Mouse (Mus musculus): ENCODE measurements around the gene Cd209c. TPM values are rescaled to one million over a fixed set of nuclear protein-coding genes. Genes with fewer than 3 reads are reported as not detected.

The Cd209c gene
- polyA plus RNA-seq (2014; fragmentation: Nextera tagmentation; extraction: Ambion mirVana) = 0.60 and 0.95 TPM in 2 replicates

DNA sequence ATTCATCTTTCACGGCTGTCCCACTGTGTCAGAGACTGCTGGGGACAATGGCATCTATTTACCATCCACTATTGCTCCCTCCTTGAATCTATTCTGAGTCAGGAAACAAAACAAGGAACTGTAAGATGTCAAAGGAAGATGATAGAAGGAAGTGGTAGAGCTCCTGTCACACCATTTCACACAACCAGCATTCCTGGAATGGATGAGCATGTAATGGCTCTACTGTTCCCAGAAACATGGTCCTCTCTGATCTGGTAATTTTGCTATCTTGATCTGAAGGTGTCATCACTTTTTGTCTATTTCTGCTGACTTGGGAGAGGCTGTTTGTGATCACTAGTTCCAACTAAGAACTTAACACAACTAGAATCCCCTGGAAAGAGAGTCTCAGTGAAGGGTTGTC, at the start of gene Cd209c:
TSS of gene Cd209c (minus strand) at position 101 of the 400 bp plus-strand sequence.
- H3K9me3 ChIP-seq (ENCODE audit: control insufficient read depth, low read depth, low read length) = no peaks in the 10 kb centered on the region
- no peak within 1 kb of the TSS for H3K4me2 ChIP-seq (replicated peaks; ENCODE audit: low read depth, low read length)
- H3K27ac ChIP-seq (ENCODE audit: low read length) = no peak within 1 kb of the TSS
- WGBS = 84% methylated on average over 1 of the region's 1 CpGs
- H3K9ac ChIP-seq (replicated peaks; ENCODE audit: low read depth, low read length) = no peak within 1 kb of the TSS
- no peaks in the 10 kb centered on the region for H3K4me1 ChIP-seq (ENCODE audit: control insufficient read depth, insufficient read depth, low read length)
- no peaks in the 10 kb centered on the region for H3K27me3 ChIP-seq (ENCODE audit: control insufficient read depth, insufficient read depth, low read length)
- no peak within 1 kb of the TSS for H3K4me3 ChIP-seq (ENCODE audit: low read depth, low read length)
- H3K36me3 ChIP-seq (ENCODE audit: control insufficient read depth, insufficient read depth, low read length) = no peaks in the 10 kb centered on the region
- ATAC-seq (ENCODE audit: insufficient number of reproducible peaks, insufficient read depth, low FRiP score, low read depth) = no peak

DNA sequence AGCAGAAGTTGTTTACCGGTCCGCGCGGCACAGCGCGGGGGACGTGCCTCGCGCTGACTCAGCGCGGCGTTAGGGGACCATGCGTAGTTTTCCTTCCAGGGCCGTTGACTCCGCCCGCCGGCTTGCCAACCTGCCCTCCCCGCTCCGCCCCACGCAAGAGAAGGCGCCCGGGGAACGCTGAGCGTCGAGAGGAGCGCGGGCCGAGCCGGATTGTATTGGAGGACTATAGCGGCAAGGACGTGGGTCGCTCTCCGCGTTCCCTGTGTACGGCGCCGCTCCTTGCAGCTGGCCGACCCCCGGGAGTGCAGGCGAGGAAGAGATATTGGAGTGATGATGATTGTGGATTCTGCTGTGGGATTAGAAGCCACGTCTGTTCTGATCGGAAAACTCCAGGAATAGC, 39.7 kb upstream of the Cd209c start:
- WGBS = 39% methylated on average over 42 of the region's 42 CpGs

DNA sequence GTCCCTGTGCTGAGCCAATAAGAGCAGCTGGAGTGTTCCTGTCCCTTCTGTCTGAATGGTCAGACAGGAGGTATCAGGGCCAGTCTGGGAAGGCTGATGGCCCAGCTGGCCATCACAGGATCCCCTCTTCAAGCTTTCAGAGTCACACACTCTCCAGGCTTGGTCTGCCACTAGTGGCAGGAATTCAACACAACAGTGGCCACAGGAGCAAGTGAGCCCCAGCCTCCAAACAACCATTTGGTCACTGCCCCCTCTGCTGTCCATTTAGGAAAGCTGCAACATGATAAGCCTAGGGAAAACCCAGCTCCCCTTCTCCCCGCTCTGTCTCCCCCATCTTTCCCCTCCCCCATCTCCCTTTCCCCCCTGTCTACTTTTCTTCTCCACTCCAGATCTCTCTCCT, 1.5 kb upstream of the Cd209c start:
- no peak overlapping the region for H3K9ac ChIP-seq (replicated peaks; ENCODE audit: low read depth, low read length)
- no peaks in the 10 kb centered on the region for H3K9me3 ChIP-seq (ENCODE audit: control insufficient read depth, low read depth, low read length)
- no peak overlapping the region for H3K27ac ChIP-seq (ENCODE audit: low read length)
- no peak overlapping the region for H3K4me2 ChIP-seq (replicated peaks; ENCODE audit: low read depth, low read length)
- no peak for ATAC-seq (ENCODE audit: insufficient number of reproducible peaks, insufficient read depth, low FRiP score, low read depth)
- H3K36me3 ChIP-seq (ENCODE audit: control insufficient read depth, insufficient read depth, low read length) = no peaks in the 10 kb centered on the region
- no peaks in the 10 kb centered on the region for H3K4me1 ChIP-seq (ENCODE audit: control insufficient read depth, insufficient read depth, low read length)
- H3K4me3 ChIP-seq (ENCODE audit: low read depth, low read length) = no peak overlapping the region
- WGBS = 80% methylated on average over 1 of the region's 1 CpGs
- H3K27me3 ChIP-seq (ENCODE audit: control insufficient read depth, insufficient read depth, low read length) = no peaks in the 10 kb centered on the region

More for the DNA sequence above, 39.7 kb upstream of the Cd209c start:
- Histone ChIP-seq H3K9me3 (ENCODE audit: control insufficient read depth, low read depth, low read length) (0 out of 2 replicates have a peak, but pooled peaks cover 4% of the 10 kb centered on the region), H3K27me3 (ENCODE audit: control insufficient read depth, insufficient read depth, low read length) (no peaks in the 10 kb centered on the region), H3K27ac (ENCODE audit: low read length) (no peak overlapping the region), H3K4me2 (replicated peaks; ENCODE audit: low read depth, low read length) (peak overlapping the region; percentile 37), H3K9ac (replicated peaks; ENCODE audit: low read depth, low read length) (no peak overlapping the region), H3K4me3 (ENCODE audit: low read depth, low read length) (no peak overlapping the region), H3K36me3 (ENCODE audit: control insufficient read depth, insufficient read depth, low read length) (no peaks in the 10 kb centered on the region), H3K4me1 (ENCODE audit: control insufficient read depth, insufficient read depth, low read length) (no peaks in the 10 kb centered on the region)
- no peak for ATAC-seq (ENCODE audit: insufficient number of reproducible peaks, insufficient read depth, low FRiP score, low read depth)

GRCm38 (mm10) chr8:3940023-3940422, 14.5 kb downstream of the Cd209c start:
- H3K27ac ChIP-seq (ENCODE audit: low read length) = no peak overlapping the region
- no peaks in the 10 kb centered on the region for H3K36me3 ChIP-seq (ENCODE audit: control insufficient read depth, insufficient read depth, low read length)
- no peak overlapping the region for H3K4me3 ChIP-seq (ENCODE audit: low read depth, low read length)
- no peak overlapping the region for H3K4me2 ChIP-seq (replicated peaks; ENCODE audit: low read depth, low read length)
- no peak overlapping the region for H3K9ac ChIP-seq (replicated peaks; ENCODE audit: low read depth, low read length)
- ATAC-seq (ENCODE audit: insufficient number of reproducible peaks, insufficient read depth, low FRiP score, low read depth) = no peak
- H3K27me3 ChIP-seq (ENCODE audit: control insufficient read depth, insufficient read depth, low read length) = no peaks in the 10 kb centered on the region
- no peaks in the 10 kb centered on the region for H3K9me3 ChIP-seq (ENCODE audit: control insufficient read depth, low read depth, low read length)
- no peaks in the 10 kb centered on the region for H3K4me1 ChIP-seq (ENCODE audit: control insufficient read depth, insufficient read depth, low read length)
- WGBS = 85% methylated on average over 3 of the region's 3 CpGs

DNA sequence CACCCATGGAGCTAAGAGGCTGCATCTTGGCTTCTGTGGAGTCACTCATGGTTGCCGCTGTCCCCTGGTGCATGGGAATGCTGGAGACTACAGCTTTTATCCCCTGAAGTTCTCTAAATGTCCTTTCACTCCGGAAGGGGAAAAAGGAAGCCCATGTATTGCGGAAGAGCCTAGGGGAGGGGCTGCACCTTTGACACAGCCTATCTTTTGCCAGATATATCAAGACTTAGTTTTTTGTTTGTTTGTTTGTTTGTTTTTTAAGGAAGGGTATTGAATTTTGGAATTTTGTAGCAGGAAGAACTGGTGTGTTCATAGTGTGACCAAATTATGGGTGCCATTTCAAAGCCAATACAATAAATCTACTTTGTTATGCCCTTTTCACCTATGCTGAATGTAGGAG, 27.8 kb downstream of the Cd209c start, which contains the start of gene Cd209b:
TSS of gene Cd209b (minus strand) at position 101 of the 400 bp plus-strand sequence.
- no peaks in the 10 kb centered on the region for H3K9me3 ChIP-seq (ENCODE audit: control insufficient read depth, low read depth, low read length)
- no peak for ATAC-seq (ENCODE audit: insufficient number of reproducible peaks, insufficient read depth, low FRiP score, low read depth)
- no peaks in the 10 kb centered on the region for H3K27me3 ChIP-seq (ENCODE audit: control insufficient read depth, insufficient read depth, low read length)
- no peaks in the 10 kb centered on the region for H3K36me3 ChIP-seq (ENCODE audit: control insufficient read depth, insufficient read depth, low read length)
- H3K27ac ChIP-seq (ENCODE audit: low read length) = no peak within 1 kb of the TSS
- no peaks in the 10 kb centered on the region for H3K4me1 ChIP-seq (ENCODE audit: control insufficient read depth, insufficient read depth, low read length)
- no peak within 1 kb of the TSS for H3K9ac ChIP-seq (replicated peaks; ENCODE audit: low read depth, low read length)
- H3K4me2 ChIP-seq (replicated peaks; ENCODE audit: low read depth, low read length) = no peak within 1 kb of the TSS
- H3K4me3 ChIP-seq (ENCODE audit: low read depth, low read length) = no peak within 1 kb of the TSS
- WGBS = 81% methylated on average over 3 of the region's 3 CpGs

Other genes starting within 250 kb of the Cd209c start
- not detected in 2 replicates for gene Clec4g, start 234.1 kb downstream of the Cd209c start, polyA plus RNA-seq (2014; fragmentation: Nextera tagmentation; extraction: Ambion mirVana)
- gene Cd209a, start 205.8 kb downstream of the Cd209c start, polyA plus RNA-seq (2014; fragmentation: Nextera tagmentation; extraction: Ambion mirVana) = not detected in 2 replicates
- gene Cd209e, start 100.4 kb downstream of the Cd209c start, polyA plus RNA-seq (2014; fragmentation: Nextera tagmentation; extraction: Ambion mirVana) = not detected in 2 replicates
- gene Cd209d, start 76.2 kb downstream of the Cd209c start, polyA plus RNA-seq (2014; fragmentation: Nextera tagmentation; extraction: Ambion mirVana) = not detected in 2 replicates
- gene Cd209b, start 27.9 kb downstream of the Cd209c start, polyA plus RNA-seq (2014; fragmentation: Nextera tagmentation; extraction: Ambion mirVana) = not detected in 2 replicates
- gene Cd209f, start 151.1 kb upstream of the Cd209c start, polyA plus RNA-seq (2014; fragmentation: Nextera tagmentation; extraction: Ambion mirVana) = not detected in 2 replicates
- gene Cd209g, start 179.4 kb upstream of the Cd209c start, polyA plus RNA-seq (2014; fragmentation: Nextera tagmentation; extraction: Ambion mirVana) = not detected in 2 replicates
- 20.2 and 20.8 TPM in 2 replicates for gene Evi5l, start 211.8 kb upstream of the Cd209c start, polyA plus RNA-seq (2014; fragmentation: Nextera tagmentation; extraction: Ambion mirVana)